Mouse (Mus musculus) midbrain, embryonic 13.5 days (tissue): ENCODE results near the gene Nt5c1a. TPM values are rescaled to one million over a fixed set of nuclear protein-coding genes. Genes with fewer than 3 reads are reported as not detected.
A peak's percentile ranks its signal among the peaks of the same experiment; 100 is the strongest.

Experiments
- ATAC-seq: fragments of 200-750 bp; cut with Nextera tagmentation; 2 replicates; pipeline ENCODE4 v1.8.0; 2017; ENCODE audit warnings: mild to moderate bottlenecking, moderate TSS enrichment, moderate library complexity
- H3K27ac ChIP-seq: fragments of 300-500 bp; sonication (generic); 2 replicates; pipeline ENCODE4 v1.5.1; 2015; ENCODE audit warnings: inconsistent platforms, mild to moderate bottlenecking, moderate library complexity
- H3K27me3 ChIP-seq: fragments of 300-500 bp; sonication (generic); 2 replicates; pipeline ENCODE4 v1.6.1; 2015; ENCODE audit warnings: mild to moderate bottlenecking, inconsistent platforms
- H3K36me3 ChIP-seq: fragments of 300-500 bp; sonication (generic); 2 replicates; pipeline ENCODE4 v1.6.1; 2015; ENCODE audit warnings: mild to moderate bottlenecking, inconsistent platforms
- H3K4me1 ChIP-seq: fragments of 300-500 bp; sonication (generic); replicated peaks from 2 replicates; pipeline ENCODE4 v1.6.1; 2015; ENCODE audit warnings: inconsistent platforms
- H3K4me2 ChIP-seq: fragments of 300-500 bp; sonication (generic); replicated peaks from 2 replicates; pipeline ENCODE4 v1.6.1; 2015; ENCODE audit warnings: moderate library complexity, mild to moderate bottlenecking, inconsistent platforms
- H3K4me3 ChIP-seq: fragments of 300-500 bp; sonication (generic); replicated peaks from 2 replicates; pipeline ENCODE4 v1.5.1; 2015; ENCODE audit warnings: mild to moderate bottlenecking, inconsistent platforms
- H3K9ac ChIP-seq: fragments of 300-500 bp; sonication (generic); replicated peaks from 2 replicates; pipeline ENCODE4 v1.6.1; 2015; ENCODE audit warnings: mild to moderate bottlenecking, inconsistent platforms
- H3K9me3 ChIP-seq: fragments of 300-500 bp; sonication (generic); 2 replicates; pipeline ENCODE4 v1.6.1; 2016; ENCODE audit warnings: mild to moderate bottlenecking, inconsistent platforms
- WGBS: fragments of 180-500 bp; shearing (Covaris S2); methylation state at CpG from one replicate; pipeline ENCODE4 v1.1.7; 2015; 5-methylcytosine and 5-hydroxymethylcytosine counted together
- polyA plus RNA-seq: library from polyadenylated mRNA; unstranded; fragments of >200 nt; fragmentation: Nextera tagmentation; extraction: Ambion mirVana; gene quantifications from 2 replicates; pipeline ENCODE4 v1.2.1, GENCODE M21; 2015

The Nt5c1a gene
- polyA plus RNA-seq, 1 experiment from 2014 or later: not detected

GRCm38 (mm10) chr4:123182328-123183238, 18.7 kb upstream of the Nt5c1a start, which contains the start of gene Hpcal4:
Hpcal4 (plus strand) TSS chr4:123183227.
- WGBS: 1% methylated on average over 44 of the region's 44 CpGs
- Histone ChIP-seq H3K4me3 (peak within 1 kb of the TSS; percentile 47), H3K27ac (peak within 1 kb of the TSS; percentile 59; the same call in 1 of the 2 replicates), H3K4me2 (peak within 1 kb of the TSS; percentile 62), H3K27me3 (peaks cover 69% of the 10 kb centered on the region), H3K36me3 (no peaks in the 10 kb centered on the region), H3K9ac (peak within 1 kb of the TSS; percentile 57), H3K9me3 (no peaks in the 10 kb centered on the region), H3K4me1 (peaks cover 33% of the 10 kb centered on the region)
- ATAC-seq: peak; percentile 68

DNA sequence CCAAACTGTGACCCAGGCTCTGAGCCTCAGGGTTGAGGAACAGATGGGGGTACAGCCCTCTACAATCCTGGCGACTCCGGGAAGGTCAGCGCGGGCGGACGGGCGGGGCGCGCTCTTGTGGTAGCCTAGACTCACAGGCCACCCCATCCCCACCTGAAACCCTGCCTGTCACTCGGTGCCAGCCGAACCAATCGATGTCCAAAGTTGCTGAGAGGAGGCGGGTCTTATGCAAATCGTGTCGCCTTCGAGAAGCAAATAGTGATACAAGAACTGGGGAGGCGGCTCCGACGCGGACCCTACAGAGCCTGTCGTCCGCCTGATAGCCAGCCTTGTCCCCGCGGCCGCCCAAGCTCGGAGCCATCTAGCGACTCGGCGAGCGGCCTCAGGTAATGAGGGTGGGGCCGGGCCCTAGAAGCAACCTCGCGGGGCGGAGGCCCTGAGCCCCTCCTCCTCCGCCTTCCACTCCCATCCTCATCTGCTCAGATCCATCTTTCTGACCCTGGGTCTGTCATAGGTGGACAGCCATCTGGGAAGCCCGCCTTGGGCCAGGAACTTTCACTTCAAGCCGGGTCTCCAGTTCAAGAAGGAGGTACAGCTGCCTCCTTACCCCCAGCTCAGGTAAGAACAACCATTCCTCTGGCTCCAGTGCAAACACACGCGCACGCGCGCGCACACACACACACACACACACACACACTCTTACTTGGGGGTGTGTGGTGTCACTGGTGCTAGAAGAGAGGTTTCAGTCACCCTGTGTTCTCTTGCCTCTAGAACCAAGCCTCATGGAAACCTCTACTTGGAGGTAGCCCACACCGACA, 17.9 kb upstream of the Nt5c1a start:
- Histone ChIP-seq H3K27me3 (peaks cover 69% of the 10 kb centered on the region), H3K9ac (peak overlapping the region; percentile 57), H3K4me2 (peak overlapping the region; percentile 62), H3K4me3 (peak overlapping the region; percentile 47), H3K9me3 (no peaks in the 10 kb centered on the region), H3K36me3 (no peaks in the 10 kb centered on the region), H3K4me1 (peaks cover 33% of the 10 kb centered on the region), H3K27ac (peak overlapping the region; percentile 59; the same call in 1 of the 2 replicates)
- peak; percentile 95 for ATAC-seq
- 12% methylated on average over 43 of the region's 44 CpGs for WGBS

DNA sequence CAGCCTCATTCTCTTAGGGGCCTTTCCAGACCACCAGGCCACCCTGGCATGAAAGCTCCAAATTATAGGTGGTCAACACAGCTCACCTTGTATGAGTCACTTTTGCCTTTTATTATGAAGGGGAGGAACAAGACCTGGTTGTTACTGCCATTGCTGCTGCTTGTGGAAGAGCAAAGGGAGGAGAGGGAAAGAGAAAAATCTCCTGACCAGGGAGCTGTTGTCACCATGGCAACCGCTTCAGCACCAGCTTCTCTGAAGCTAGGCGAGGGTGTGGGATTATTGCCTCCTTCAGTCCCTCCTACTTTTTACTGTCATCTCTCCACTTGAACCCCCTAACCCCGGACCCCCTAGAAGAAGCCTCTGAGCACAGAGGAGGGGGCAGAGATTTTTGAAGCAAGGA, 16.5 kb upstream of the Nt5c1a start:
- no peak for ATAC-seq
- peak overlapping the region; percentile 62 for H3K4me2 ChIP-seq
- H3K4me1 ChIP-seq: peaks cover 33% of the 10 kb centered on the region
- WGBS: 28% methylated on average over 3 of the region's 3 CpGs
- no peak overlapping the region for H3K9ac ChIP-seq
- H3K9me3 ChIP-seq: no peaks in the 10 kb centered on the region
- peak overlapping the region; percentile 47; the same call in 1 of the 2 replicates for H3K4me3 ChIP-seq
- no peaks in the 10 kb centered on the region for H3K36me3 ChIP-seq
- H3K27me3 ChIP-seq: peaks cover 69% of the 10 kb centered on the region
- no peak overlapping the region for H3K27ac ChIP-seq

DNA sequence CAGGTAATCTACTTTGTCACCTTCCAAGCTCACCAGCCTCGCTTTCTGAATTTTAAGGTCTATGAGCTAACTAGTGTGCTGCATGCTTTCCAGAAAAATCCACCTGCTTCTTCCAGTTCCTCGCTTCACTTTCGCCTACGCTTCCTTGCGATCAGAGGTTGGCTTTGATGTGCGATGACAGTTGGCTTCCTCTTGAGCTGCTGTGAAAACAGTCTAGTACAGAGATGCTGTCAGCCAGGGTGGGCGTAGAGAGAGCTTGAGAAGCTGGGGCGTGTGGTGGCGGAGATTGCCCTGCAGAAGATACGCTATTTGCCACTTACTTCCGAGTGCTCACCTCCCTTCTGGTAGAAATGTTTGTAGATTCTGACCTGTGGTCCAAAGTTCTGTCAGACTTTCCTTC, 9.0 kb upstream of the Nt5c1a start:
- Histone ChIP-seq H3K27ac (no peak overlapping the region), H3K27me3 (peaks cover 35% of the 10 kb centered on the region), H3K36me3 (no peaks in the 10 kb centered on the region), H3K4me2 (no peak overlapping the region), H3K9me3 (no peaks in the 10 kb centered on the region), H3K4me3 (no peak overlapping the region), H3K9ac (no peak overlapping the region), H3K4me1 (no peaks in the 10 kb centered on the region)
- WGBS: 91% methylated on average over 11 of the region's 11 CpGs
- ATAC-seq: no peak

- WGBS: 89% methylated on average over 11 of the region's 11 CpGs
- no peak overlapping the region for H3K9ac ChIP-seq
- H3K4me1 ChIP-seq: no peaks in the 10 kb centered on the region
- no peak for ATAC-seq
- H3K36me3 ChIP-seq: no peaks in the 10 kb centered on the region
- no peak overlapping the region for H3K4me2 ChIP-seq
- H3K4me3 ChIP-seq: no peak overlapping the region
- H3K27ac ChIP-seq: no peak overlapping the region
- peaks cover 45% of the 10 kb centered on the region for H3K27me3 ChIP-seq
- no peaks in the 10 kb centered on the region for H3K9me3 ChIP-seq
Observed at GRCm38 (mm10) chr4:123193791-123194190, 7.5 kb upstream of the Nt5c1a start.

- Histone ChIP-seq H3K27ac (no peak overlapping the region), H3K36me3 (no peaks in the 10 kb centered on the region), H3K27me3 (peaks cover 59% of the 10 kb centered on the region), H3K4me2 (no peak overlapping the region), H3K9me3 (no peaks in the 10 kb centered on the region), H3K9ac (no peak overlapping the region), H3K4me3 (no peak overlapping the region), H3K4me1 (peaks cover 10% of the 10 kb centered on the region)
- 76% methylated on average over 6 of the region's 6 CpGs for WGBS
- no peak for ATAC-seq
Observed at GRCm38 (mm10) chr4:123196695-123197094, 4.6 kb upstream of the Nt5c1a start.

GRCm38 (mm10) chr4:123200771-123201185, 526 bp upstream of the Nt5c1a start:
- H3K9ac ChIP-seq: peak overlapping the region; percentile 61
- H3K9me3 ChIP-seq: no peaks in the 10 kb centered on the region
- peak overlapping the region; percentile 79 for H3K4me2 ChIP-seq
- H3K36me3 ChIP-seq: no peaks in the 10 kb centered on the region
- peak overlapping the region; percentile 45 for H3K4me3 ChIP-seq
- H3K27me3 ChIP-seq: peaks cover 56% of the 10 kb centered on the region
- peaks cover 15% of the 10 kb centered on the region for H3K4me1 ChIP-seq
- peak; percentile 70 for ATAC-seq
- 1% methylated on average over 15 of the region's 15 CpGs for WGBS
- no peak overlapping the region for H3K27ac ChIP-seq

DNA sequence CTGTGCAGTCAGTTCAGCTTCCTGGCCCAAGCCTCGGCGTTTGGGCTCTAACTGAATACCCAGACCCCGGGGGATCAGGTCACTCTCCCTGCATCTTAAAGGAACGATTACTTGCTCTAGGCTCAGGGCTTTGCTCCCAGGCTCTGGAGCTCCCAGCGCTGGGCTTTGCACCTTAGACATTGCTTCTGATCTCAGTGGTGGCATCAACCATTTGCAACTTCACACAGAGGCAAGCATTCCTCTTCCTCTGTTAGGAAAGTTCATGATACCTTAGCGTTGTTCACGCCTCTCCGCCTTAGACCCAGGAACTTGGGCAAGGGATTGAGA, 753 bp downstream of the Nt5c1a start:
- Histone ChIP-seq H3K4me3 (peak overlapping the region; percentile 45; the same call in 1 of the 2 replicates), H3K9ac (no peak overlapping the region; the same call in 1 of the 2 replicates), H3K9me3 (no peaks in the 10 kb centered on the region), H3K36me3 (no peaks in the 10 kb centered on the region), H3K4me1 (peaks cover 15% of the 10 kb centered on the region), H3K4me2 (peak overlapping the region; percentile 79), H3K27ac (no peak overlapping the region), H3K27me3 (peaks cover 62% of the 10 kb centered on the region)
- no peak for ATAC-seq
- 8% methylated on average over 8 of the region's 8 CpGs for WGBS

DNA sequence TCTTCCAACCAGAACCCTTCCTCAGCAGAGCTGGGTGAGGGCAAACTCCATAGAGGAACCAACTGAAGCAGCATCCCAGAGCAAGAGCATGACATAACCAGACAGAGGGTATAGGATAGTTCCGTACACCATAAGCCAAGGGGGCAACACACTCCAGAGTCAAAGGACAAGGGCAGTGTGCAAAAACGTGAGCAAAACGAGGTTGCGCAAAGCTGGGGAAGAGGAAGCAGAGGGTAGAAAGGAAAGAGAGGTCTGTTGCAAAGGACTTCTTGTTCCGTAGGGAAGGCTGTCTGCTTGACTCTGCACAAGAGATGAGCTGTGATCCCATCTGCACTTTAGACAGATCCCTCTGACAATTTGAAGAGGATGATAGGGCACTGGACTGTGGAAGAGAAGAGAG, 6.0 kb downstream of the Nt5c1a start:
- no peak overlapping the region for H3K9ac ChIP-seq
- H3K27ac ChIP-seq: no peak overlapping the region
- no peak overlapping the region for H3K4me2 ChIP-seq
- no peaks in the 10 kb centered on the region for H3K36me3 ChIP-seq
- H3K9me3 ChIP-seq: no peaks in the 10 kb centered on the region
- no peak for ATAC-seq
- no peak overlapping the region for H3K4me3 ChIP-seq
- peaks cover 2% of the 10 kb centered on the region for H3K4me1 ChIP-seq
- H3K27me3 ChIP-seq: peaks cover 32% of the 10 kb centered on the region
- 79% methylated on average over 5 of the region's 5 CpGs for WGBS

DNA sequence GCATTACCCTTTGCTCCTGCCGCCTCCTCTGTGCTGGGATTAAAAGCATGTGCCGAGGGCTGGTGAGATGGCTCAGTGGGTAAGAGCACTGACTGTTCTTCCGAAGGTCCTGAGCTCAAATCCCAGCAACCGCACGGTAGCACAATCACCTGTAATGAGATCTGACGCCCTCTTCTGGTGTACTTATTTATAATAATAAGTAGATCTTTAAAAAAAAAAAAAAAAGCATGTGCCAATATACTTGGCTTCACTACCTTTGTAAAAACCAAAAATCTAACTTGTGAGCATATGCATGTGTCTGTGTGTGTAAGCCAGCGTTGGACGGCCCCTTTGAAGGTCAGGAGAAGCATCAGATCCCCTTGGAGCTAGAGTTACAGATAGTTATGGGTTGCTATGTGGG, 9.7 kb downstream of the Nt5c1a start:
- Histone ChIP-seq H3K9me3 (no peaks in the 10 kb centered on the region), H3K27me3 (peaks cover 23% of the 10 kb centered on the region), H3K9ac (no peak overlapping the region), H3K4me3 (no peak overlapping the region), H3K4me2 (no peak overlapping the region), H3K4me1 (peaks cover 17% of the 10 kb centered on the region), H3K27ac (no peak overlapping the region), H3K36me3 (no peaks in the 10 kb centered on the region)
- WGBS: 54% methylated on average over 8 of the region's 8 CpGs
- no peak for ATAC-seq

GRCm38 (mm10) chr4:123211453-123211852, 10.1 kb downstream of the Nt5c1a start:
- Histone ChIP-seq H3K4me1 (peaks cover 17% of the 10 kb centered on the region), H3K27me3 (peaks cover 23% of the 10 kb centered on the region), H3K9me3 (no peaks in the 10 kb centered on the region), H3K27ac (no peak overlapping the region), H3K36me3 (no peaks in the 10 kb centered on the region), H3K4me3 (no peak overlapping the region), H3K9ac (no peak overlapping the region), H3K4me2 (no peak overlapping the region)
- ATAC-seq: no peak
- 67% methylated on average over 5 of the region's 5 CpGs for WGBS

DNA sequence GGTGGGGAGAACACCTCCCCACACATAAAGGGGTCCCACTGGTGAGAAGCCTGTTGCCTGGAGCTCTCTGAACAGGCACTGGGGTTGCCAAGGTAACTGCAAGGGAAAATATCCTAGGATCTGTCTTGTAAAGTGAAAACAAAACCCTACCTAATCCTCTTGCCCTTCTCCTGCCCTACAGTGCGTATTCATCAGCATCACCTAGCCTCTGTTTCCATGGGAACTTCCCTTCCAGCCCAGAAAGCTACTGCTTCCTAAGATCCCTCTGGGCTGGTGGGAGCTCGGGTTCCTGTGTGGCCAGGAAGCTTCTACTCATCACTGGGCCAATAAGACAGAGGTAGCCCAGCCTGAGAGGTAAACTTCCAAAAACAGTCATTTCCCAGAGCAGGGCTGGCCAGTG, 11.0 kb downstream of the Nt5c1a start:
- ATAC-seq: no peak
- H3K27ac ChIP-seq: no peak overlapping the region
- H3K9me3 ChIP-seq: no peaks in the 10 kb centered on the region
- peaks cover 14% of the 10 kb centered on the region for H3K27me3 ChIP-seq
- H3K36me3 ChIP-seq: no peaks in the 10 kb centered on the region
- 3% methylated on average over 2 of the region's 2 CpGs for WGBS
- H3K9ac ChIP-seq: no peak overlapping the region
- H3K4me3 ChIP-seq: no peak overlapping the region
- H3K4me1 ChIP-seq: peaks cover 17% of the 10 kb centered on the region
- no peak overlapping the region for H3K4me2 ChIP-seq
